Mouse (Mus musculus) limb, embryonic 12.5 days (tissue): ENCODE measurements at regions not wholly inside any gene's neighbourhood (a gene's known extent, or its start where the extent isn't known, plus 50 kb on each side); places are given as distances from the start of the nearest gene placed in this dataset.
A peak's percentile ranks its signal among the peaks of the same experiment; 100 is the strongest.

ENCODE experiments used
- ATAC-seq: fragments of 200-750 bp; cut with Nextera tagmentation; 2 replicates; pipeline ENCODE4 v1.8.0; 2017; ENCODE audit warnings: low read depth, moderate TSS enrichment; ENCODE audit not compliant: insufficient number of reproducible peaks, insufficient read depth, low FRiP score, low TSS enrichment
- H3K27ac ChIP-seq: fragments of 300-500 bp; sonication (generic); 2 replicates; pipeline ENCODE4 v1.5.1; 2016; ENCODE audit warnings: mild to moderate bottlenecking, moderate library complexity
- H3K27me3 ChIP-seq: fragments of 300-500 bp; sonication (generic); 2 replicates; pipeline ENCODE4 v1.6.1; 2016; ENCODE audit warnings: mild to moderate bottlenecking, moderate library complexity
- H3K36me3 ChIP-seq: fragments of 300-500 bp; sonication (generic); 2 replicates; pipeline ENCODE4 v1.6.1; 2016; ENCODE audit warnings: mild to moderate bottlenecking, moderate library complexity
- H3K4me1 ChIP-seq: fragments of 300-500 bp; sonication (generic); replicated peaks from 2 replicates; pipeline ENCODE4 v1.6.1; 2016
- H3K4me2 ChIP-seq: fragments of 300-500 bp; sonication (generic); 2 replicates; pipeline ENCODE4 v1.6.1; 2016; ENCODE audit warnings: mild to moderate bottlenecking, moderate library complexity
- H3K4me3 ChIP-seq: fragments of 300-500 bp; sonication (generic); replicated peaks from 2 replicates; pipeline ENCODE4 v1.5.1; 2016; ENCODE audit warnings: mild to moderate bottlenecking
- H3K9ac ChIP-seq: fragments of 300-500 bp; sonication (generic); replicated peaks from 2 replicates; pipeline ENCODE4 v1.6.1; 2016; ENCODE audit warnings: mild to moderate bottlenecking, moderate library complexity
- H3K9me3 ChIP-seq: fragments of 300-500 bp; sonication (generic); 2 replicates; pipeline ENCODE4 v1.6.1; 2016; ENCODE audit warnings: mild to moderate bottlenecking, moderate library complexity
- WGBS: fragments of 180-500 bp; shearing (Covaris S2); methylation state at CpG from one replicate; pipeline ENCODE4 v1.1.7; 2016; 5-methylcytosine and 5-hydroxymethylcytosine counted together

DNA sequence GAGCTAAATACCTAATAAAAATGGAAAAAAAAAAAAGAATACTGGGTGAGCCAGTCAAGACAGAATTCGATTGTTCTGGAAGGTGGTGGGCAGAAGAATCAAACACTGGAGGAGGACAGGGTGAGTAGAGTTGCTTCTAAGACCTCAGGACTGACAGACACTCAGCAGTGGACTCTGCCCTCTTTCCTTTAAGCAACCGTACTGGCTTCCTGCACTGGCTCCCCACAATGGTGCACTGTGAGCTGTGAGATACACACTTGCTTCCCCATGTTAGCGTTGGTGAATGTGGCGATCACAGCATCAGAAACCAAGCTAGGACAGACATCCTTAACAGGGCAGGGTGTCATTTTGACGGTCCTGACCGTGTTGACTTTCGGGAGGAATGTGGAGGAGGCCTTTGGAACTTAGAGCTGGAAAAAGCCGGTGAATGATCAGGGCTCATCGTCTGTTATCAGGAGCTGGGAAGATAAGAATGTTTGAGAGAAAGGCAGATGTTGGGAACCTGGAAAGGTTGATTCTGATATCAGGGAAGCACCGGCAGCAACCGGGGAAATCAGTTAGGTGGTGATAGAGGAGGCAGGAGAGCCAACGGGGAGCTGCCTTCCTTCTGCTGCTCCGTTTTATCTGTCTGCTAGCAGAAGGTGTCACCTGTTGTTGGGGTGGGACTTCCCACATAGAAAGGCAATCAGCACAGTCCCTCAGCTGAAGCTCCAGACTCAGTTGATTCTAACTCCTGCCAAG, 254.8 kb downstream of the Ajap1 start:
- no peak overlapping the region for H3K9ac ChIP-seq
- H3K4me2 ChIP-seq = no peak overlapping the region
- peaks cover 6% of the 10 kb centered on the region; the same call in 1 of the 2 replicates for H3K27me3 ChIP-seq
- H3K4me1 ChIP-seq = peaks cover 56% of the 10 kb centered on the region
- ATAC-seq = no peak
- no peak overlapping the region for H3K27ac ChIP-seq
- no peak overlapping the region for H3K4me3 ChIP-seq
- 82% methylated on average over 13 of the region's 13 CpGs for WGBS
- peaks cover 3% of the 10 kb centered on the region; the same call in 1 of the 2 replicates for H3K9me3 ChIP-seq
- H3K36me3 ChIP-seq = no peaks in the 10 kb centered on the region

DNA sequence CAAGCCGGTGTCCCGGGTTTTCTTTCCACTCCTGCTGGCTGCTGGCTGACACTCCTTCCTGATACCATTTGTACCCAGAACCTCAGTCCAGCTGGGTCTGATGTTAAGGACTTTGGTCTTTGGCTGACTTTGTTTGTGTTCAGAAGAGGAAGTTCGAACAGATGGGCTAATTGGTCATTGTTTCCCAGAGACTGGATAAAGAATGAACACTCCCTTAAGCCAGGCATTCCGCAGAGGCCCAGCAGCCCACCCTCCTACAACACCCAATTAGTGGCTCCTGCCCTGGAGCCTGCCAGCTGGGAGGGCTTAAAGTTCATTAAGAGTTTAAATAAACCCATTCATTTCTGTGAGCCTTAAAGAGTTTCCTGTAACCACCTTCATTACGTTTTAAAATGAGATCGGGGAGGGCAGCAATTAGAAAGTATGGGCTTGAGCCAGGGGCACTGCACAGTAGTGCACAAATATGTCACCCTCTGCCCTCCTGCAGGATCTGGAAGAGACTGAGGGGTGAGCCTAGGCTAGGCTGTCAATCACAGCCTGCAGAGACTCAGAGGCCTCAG, 257.9 kb downstream of the Ajap1 start:
- peak; percentile 86 for ATAC-seq
- H3K4me1 ChIP-seq = peaks cover 59% of the 10 kb centered on the region
- H3K9me3 ChIP-seq = no peaks in the 10 kb centered on the region
- peaks cover 16% of the 10 kb centered on the region; the same call in 1 of the 2 replicates for H3K27me3 ChIP-seq
- no peaks in the 10 kb centered on the region for H3K36me3 ChIP-seq
- H3K27ac ChIP-seq = no peak overlapping the region; the same call in none of the 2 replicates
- no peak overlapping the region for H3K4me2 ChIP-seq
- H3K9ac ChIP-seq = no peak overlapping the region
- WGBS = 12% methylated on average over 6 of the region's 6 CpGs
- no peak overlapping the region for H3K4me3 ChIP-seq

DNA sequence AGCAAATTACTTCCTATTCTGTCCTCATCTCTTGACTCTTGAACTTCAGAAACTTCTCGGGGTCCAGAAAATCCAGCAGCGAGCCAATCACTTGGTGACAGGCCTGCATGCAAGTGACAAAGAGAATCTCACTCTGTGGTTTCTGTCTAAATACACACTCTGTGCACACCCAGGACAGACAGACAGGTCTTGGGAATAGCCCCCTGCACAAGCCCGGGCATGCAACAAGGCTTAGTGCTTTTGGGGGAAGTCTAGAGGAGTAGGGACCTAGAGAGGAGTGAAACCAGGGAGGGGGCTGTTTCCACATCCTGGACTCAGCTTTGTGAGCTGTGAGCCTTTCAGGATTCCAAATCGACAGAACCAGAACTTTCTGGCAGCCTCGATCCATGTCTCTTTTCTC, 259.6 kb downstream of the Ajap1 start:
- Histone ChIP-seq H3K27ac (no peak overlapping the region), H3K4me1 (peaks cover 44% of the 10 kb centered on the region), H3K4me2 (no peak overlapping the region), H3K9me3 (no peaks in the 10 kb centered on the region), H3K36me3 (no peaks in the 10 kb centered on the region), H3K9ac (no peak overlapping the region), H3K4me3 (no peak overlapping the region), H3K27me3 (0 out of 2 replicates have a peak, but pooled peaks cover 11% of the 10 kb centered on the region)
- WGBS = 84% methylated on average over 5 of the region's 5 CpGs
- ATAC-seq = no peak

DNA sequence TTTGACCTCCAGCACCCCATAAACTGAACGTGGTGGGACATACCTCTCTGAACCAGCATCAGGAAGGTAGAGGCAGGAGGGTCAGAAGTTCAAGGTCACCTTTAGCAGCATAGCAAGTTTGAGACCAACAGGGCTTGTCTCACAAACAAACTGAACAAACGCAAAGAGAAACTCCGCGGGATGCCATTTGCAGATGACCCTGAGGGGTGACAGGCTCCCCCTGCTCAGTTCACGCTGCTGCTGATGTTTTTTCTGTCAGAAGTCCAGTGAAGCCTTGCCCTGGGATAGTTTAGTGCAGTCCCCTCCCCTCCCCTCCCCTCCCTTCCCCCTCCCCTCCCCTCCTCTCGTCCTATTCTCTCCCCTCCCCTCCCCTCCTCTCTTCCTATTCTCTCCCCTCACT, 262.1 kb downstream of the Ajap1 start:
- Histone ChIP-seq H3K27me3 (0 out of 2 replicates have a peak, but pooled peaks cover 11% of the 10 kb centered on the region), H3K36me3 (no peaks in the 10 kb centered on the region), H3K27ac (no peak overlapping the region), H3K9ac (no peak overlapping the region), H3K4me3 (no peak overlapping the region), H3K4me1 (peaks cover 37% of the 10 kb centered on the region), H3K4me2 (no peak overlapping the region), H3K9me3 (no peaks in the 10 kb centered on the region)
- ATAC-seq = no peak
- WGBS = 38% methylated on average over 5 of the region's 6 CpGs

DNA sequence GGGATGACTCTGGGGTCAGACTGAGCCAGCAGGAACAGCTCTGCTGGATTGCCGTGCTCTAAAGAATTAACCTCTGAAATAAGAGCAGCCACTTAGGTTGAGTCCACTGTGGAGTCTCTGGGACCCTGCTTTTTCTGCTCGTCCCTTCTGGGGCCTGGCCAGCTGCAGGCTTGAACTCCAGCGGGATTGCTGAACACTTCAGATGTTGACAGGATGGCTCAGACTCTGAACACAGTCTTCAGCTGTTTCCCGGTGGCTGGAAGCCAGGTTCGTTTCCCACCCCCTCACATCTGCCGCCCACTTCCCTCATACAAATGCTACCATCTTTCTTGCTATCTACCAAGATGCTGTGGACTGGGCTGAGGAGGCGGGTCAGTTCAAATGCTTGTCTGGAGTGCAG, 262.5 kb downstream of the Ajap1 start:
- H3K36me3 ChIP-seq = no peaks in the 10 kb centered on the region

DNA sequence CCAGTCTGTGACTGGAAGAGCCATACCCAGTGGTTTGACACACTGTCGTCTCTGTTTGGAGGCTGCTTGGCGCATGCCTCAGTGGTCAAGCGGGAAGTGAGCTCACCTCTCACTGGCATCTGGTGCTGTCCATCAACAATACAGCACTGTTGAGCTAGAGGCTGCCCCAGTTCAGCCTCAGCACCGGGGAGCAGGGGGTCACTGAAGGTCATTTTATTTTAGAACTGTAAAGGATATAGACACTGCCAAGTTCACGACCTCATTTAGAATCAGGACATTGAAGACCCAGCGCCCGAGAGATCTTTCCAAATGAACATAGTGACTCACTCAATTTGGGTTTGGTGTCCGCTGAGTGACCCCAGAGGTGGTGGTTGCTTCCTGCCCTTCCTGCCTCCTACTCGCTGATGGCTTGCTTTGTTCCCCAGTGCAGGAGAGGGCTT, 265.1 kb downstream of the Ajap1 start:
- H3K36me3 ChIP-seq = no peaks in the 10 kb centered on the region
- peaks cover 14% of the 10 kb centered on the region; the same call in 1 of the 2 replicates for H3K27me3 ChIP-seq
- H3K27ac ChIP-seq = no peak overlapping the region
- 67% methylated on average over 9 of the region's 9 CpGs for WGBS
- no peak overlapping the region for H3K4me2 ChIP-seq
- H3K9me3 ChIP-seq = no peaks in the 10 kb centered on the region
- peaks cover 20% of the 10 kb centered on the region for H3K4me1 ChIP-seq
- no peak overlapping the region for H3K4me3 ChIP-seq
- ATAC-seq = no peak
- H3K9ac ChIP-seq = no peak overlapping the region

More for the DNA sequence above, 262.5 kb downstream of the Ajap1 start:
- H3K27me3 ChIP-seq = 0 out of 2 replicates have a peak, but pooled peaks cover 11% of the 10 kb centered on the region
- ATAC-seq = no peak
- no peaks in the 10 kb centered on the region for H3K9me3 ChIP-seq
- H3K9ac ChIP-seq = no peak overlapping the region
- H3K4me2 ChIP-seq = no peak overlapping the region
- H3K4me1 ChIP-seq = peaks cover 34% of the 10 kb centered on the region
- WGBS = 21% methylated on average over 7 of the region's 7 CpGs
- no peak overlapping the region for H3K4me3 ChIP-seq
- no peak overlapping the region for H3K27ac ChIP-seq

DNA sequence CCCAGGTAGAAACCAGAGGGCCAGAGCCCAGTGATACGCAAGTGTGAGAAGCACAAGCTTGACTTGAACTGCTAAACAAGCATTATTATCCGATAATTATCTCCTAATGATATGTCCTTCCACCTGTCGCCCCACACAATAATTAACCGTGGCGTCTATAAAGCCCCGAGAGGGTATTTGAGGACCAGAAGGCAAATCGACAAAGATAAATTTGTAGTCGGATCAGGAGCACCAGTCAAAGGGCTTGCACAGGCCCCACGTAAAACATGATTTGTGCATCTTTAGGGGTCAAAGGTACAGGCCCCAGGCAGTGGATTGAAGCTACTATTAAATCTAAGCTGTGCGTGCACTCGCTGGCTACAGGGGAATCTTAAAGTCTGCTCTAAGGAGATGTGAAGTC, 270.5 kb downstream of the Ajap1 start:
- no peak for ATAC-seq
- H3K4me2 ChIP-seq = no peak overlapping the region
- H3K9me3 ChIP-seq = no peaks in the 10 kb centered on the region
- no peaks in the 10 kb centered on the region for H3K36me3 ChIP-seq
- peaks cover 3% of the 10 kb centered on the region; the same call in 1 of the 2 replicates for H3K27me3 ChIP-seq
- no peak overlapping the region for H3K27ac ChIP-seq
- WGBS = 15% methylated on average over 11 of the region's 11 CpGs
- H3K4me1 ChIP-seq = peaks cover 45% of the 10 kb centered on the region
- H3K4me3 ChIP-seq = no peak overlapping the region
- H3K9ac ChIP-seq = no peak overlapping the region

DNA sequence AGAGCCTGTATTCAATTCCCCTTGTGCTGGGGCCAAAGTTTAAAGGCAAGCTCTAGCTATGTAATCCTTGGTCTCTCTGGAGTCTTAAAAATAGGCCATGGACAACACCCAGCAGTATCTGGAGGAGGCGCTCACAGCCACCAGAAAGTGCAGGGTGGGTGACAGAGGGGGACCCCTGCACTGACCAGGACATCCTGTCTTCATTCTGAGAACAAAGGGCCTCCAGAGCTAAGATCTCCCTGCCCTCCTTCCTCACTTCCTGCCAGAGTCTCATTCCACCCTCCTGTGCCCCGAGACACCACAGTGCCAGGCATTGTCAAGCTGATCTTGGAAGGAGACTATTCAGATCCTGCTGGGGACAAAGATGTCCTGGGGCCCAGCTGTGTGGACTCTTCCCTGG, 273.8 kb downstream of the Ajap1 start:
- H3K27me3 ChIP-seq = peaks cover 10% of the 10 kb centered on the region
- H3K36me3 ChIP-seq = no peaks in the 10 kb centered on the region
- no peak overlapping the region for H3K27ac ChIP-seq
- peaks cover 54% of the 10 kb centered on the region for H3K4me1 ChIP-seq
- no peaks in the 10 kb centered on the region for H3K9me3 ChIP-seq
- no peak overlapping the region for H3K4me2 ChIP-seq
- no peak overlapping the region for H3K9ac ChIP-seq
- 47% methylated on average over 2 of the region's 2 CpGs for WGBS
- no peak overlapping the region for H3K4me3 ChIP-seq
- ATAC-seq = no peak

DNA sequence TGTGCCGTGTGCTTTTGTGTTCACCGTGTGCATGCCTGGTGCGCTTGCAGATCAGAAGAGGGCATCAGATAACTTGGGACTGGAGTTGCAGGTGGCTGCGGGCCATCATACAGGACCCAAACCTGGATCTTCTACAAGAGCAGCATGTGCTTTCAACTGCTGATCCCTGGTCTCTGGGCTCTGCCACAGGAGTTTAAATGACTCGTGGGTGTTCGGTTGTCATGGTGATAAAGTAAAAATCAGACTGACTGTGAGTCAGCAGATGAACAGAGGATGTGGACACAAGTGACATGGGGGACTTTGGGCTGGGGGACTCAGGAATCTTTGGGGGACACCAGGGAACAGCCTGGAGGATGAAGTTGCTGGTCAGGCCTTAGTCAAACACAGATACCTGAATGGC, 274.4 kb downstream of the Ajap1 start:
- Histone ChIP-seq H3K9me3 (no peaks in the 10 kb centered on the region), H3K27ac (no peak overlapping the region), H3K4me1 (peaks cover 54% of the 10 kb centered on the region), H3K4me2 (no peak overlapping the region), H3K9ac (no peak overlapping the region), H3K27me3 (peaks cover 13% of the 10 kb centered on the region), H3K4me3 (no peak overlapping the region), H3K36me3 (no peaks in the 10 kb centered on the region)
- no peak for ATAC-seq
- WGBS = 71% methylated on average over 6 of the region's 6 CpGs

DNA sequence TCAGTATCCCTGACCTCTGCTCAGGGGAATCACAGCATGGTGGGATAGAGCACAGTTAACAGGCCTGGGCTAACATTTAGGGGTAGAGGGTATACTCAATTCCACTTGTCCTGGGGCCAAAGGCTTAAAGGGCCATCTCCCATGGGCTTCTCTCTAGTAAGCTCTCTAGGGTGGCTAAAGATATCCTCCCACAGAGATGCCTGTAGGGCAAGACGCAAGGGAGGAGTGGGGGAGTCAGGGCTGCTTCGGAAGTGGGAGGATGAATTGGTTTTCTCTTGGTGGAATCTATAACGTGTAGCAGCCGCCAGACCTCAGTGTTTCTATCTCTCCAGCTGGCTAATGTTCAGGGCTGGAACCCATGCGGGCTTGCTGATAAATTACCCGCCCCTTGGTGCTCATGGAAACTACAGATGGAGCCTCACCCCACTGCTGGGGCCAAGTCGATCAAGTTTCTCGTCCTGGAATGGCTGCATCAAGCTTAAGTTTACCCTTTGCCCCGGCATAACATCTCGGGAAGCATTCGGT, 275.0 kb downstream of the Ajap1 start:
- H3K4me3 ChIP-seq = no peak overlapping the region
- WGBS = 51% methylated on average over 11 of the region's 11 CpGs
- H3K27me3 ChIP-seq = peaks cover 18% of the 10 kb centered on the region
- H3K36me3 ChIP-seq = no peaks in the 10 kb centered on the region
- H3K4me2 ChIP-seq = no peak overlapping the region
- H3K9me3 ChIP-seq = no peaks in the 10 kb centered on the region
- H3K27ac ChIP-seq = no peak overlapping the region
- ATAC-seq = no peak
- peaks cover 58% of the 10 kb centered on the region for H3K4me1 ChIP-seq
- H3K9ac ChIP-seq = no peak overlapping the region

DNA sequence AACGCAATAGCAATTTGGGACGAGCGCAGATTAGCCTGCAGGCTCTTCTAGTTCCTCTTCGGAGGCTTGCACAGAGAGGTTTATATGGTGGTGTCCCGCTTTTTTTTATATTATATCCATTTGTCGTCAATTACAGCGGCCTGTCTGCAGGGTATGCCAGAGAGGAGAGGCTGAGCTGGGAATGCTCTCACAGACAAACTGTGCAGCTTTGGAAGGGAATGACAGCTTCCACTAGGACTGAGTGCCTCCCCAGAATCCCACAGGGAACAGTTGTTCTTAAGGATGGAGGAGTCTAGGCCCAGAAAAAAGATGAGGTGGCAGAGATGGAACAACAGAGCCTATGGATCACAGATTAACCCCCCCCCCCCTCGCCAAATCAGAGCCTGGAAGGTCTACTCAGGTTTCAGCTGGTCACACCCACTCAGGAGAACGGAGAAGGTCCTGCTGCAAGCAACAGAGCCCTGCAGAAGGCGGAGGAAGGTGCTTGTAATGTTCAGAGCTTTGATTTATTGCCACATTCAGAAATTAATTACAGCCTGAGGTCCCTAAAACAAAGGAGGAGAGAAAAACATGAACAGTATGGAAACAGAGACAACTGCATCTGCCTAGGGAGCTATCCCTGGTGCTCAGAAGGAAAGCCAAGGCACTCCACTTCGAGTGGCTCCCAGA, 275.7 kb downstream of the Ajap1 start:
- Histone ChIP-seq H3K9me3 (no peaks in the 10 kb centered on the region), H3K36me3 (no peaks in the 10 kb centered on the region), H3K27ac (no peak overlapping the region), H3K4me3 (no peak overlapping the region), H3K9ac (no peak overlapping the region), H3K27me3 (peaks cover 23% of the 10 kb centered on the region), H3K4me2 (no peak overlapping the region), H3K4me1 (peaks cover 53% of the 10 kb centered on the region)
- WGBS = 36% methylated on average over 11 of the region's 11 CpGs
- no peak for ATAC-seq
